Mouse (Mus musculus) C2C12 (cell line): ENCODE results near the gene Arhgef3.

Source experiments
- CEBPB ChIP-seq: IDR thresholded peaks from one replicate; pipeline ENCODE4 v1.6.1; 2011; ENCODE audit warnings: low read depth, mild to moderate bottlenecking, control low read depth, moderate library complexity
- CTCF ChIP-seq: IDR thresholded peaks from one replicate; pipeline ENCODE4 v1.5.1; 2011; ENCODE audit not compliant: control insufficient read depth, insufficient read depth, insufficient read length
- MAX ChIP-seq: IDR thresholded peaks from one replicate; pipeline ENCODE4 v1.6.1; 2011; ENCODE audit warnings: mild to moderate bottlenecking, control low read depth
- MYOD1 ChIP-seq: IDR thresholded peaks from one replicate; pipeline ENCODE4 v1.6.1; 2011; ENCODE audit warnings: low read depth; ENCODE audit not compliant: control insufficient read depth, insufficient read length
- USF1 ChIP-seq: IDR thresholded peaks from one replicate; pipeline ENCODE4 v1.6.1; 2011; ENCODE audit warnings: low read depth, mild to moderate bottlenecking, control low read depth, moderate library complexity

- TF ChIP-seq CTCF (no peak), USF1 (no peak), MYOD1 (no peak), CEBPB (no peak), MAX (no peak)
Measured at GRCm38 (mm10) chr14:27105731-27106457, 8.8 kb upstream of the Arhgef3 start.
